Mouse (Mus musculus): ENCODE data around the gene Scarf2.

The Scarf2 gene

GRCm38 (mm10) chr16:17798321-17799180 lies 1.5 kb downstream of the Scarf2 start:
- DNase-seq (ENCODE audit: extremely low spot score, low read depth, low spot score), result no peak

DNA sequence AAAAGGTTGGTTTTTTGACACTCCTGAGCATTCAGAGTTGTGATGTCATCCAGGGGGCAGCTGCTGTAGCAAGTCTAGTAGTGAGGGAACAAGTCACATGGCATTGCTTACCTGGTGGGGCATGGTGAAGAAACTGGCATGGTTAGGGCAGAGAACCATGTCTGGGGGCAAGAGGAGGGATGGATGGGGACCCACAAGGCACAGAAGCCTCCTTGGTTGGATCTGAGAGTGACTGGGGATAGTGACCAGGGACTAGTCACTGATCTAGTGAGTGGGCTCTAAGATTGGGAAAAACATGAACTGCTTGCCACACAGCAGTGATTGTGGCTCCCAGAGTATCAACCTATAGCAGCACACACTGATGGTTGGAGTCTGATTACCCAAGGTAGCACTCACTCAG lies 2.5 kb downstream of the Scarf2 start:
- DNase-seq (ENCODE audit: extremely low spot score, low read depth, low spot score), result no peak

DNA sequence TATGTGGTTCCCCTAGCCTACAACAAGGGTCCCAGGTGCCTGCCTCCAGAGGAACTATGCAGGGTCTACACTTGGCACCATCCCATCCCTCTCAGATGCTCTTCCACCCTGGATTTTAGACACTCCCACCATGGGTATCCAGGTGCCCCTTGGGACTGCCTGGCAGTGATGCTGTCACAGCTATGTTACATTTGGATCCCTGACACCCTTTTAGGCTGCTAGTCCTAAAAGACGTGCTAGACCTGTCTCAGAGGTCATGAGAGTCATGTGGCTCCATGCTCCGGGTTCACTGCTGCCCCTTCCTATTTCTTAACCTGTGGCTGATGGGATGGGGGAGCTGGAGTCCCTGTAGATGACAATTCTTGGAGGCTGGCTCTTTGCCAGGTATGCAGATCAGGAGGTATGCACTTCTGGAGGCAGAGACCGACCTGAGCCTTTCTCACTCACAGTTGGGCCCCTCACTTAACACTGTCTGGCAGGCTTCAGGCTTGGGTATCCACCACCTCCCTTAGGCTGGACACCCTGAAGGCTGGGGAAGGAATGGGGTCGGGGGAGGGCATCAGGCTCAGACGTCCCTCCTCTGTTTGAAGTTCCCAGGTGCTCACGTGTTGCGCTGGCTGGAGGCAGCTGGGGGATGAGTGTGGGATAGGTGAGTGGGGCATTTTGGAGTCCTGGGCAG lies 4.8 kb downstream of the Scarf2 start:
- DNase-seq (ENCODE audit: extremely low spot score, low read depth, low spot score), result no peak

DNA sequence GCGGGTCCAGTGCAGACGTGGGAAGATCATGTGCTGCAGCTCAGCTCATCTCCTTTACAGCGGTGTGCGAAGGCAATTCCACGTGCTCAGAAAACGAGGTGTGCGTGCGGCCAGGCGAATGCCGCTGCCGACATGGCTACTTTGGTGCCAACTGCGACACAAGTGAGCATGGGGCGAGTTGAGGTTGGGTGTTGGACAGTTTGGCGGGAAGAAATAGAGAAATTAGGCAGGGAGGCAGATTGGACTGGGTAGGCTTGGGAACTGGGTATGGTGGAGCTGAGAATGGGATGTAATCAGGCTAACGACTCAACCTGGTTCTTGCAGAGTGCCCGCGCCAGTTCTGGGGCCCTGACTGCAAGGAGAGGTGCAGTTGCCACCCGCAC lies 5.4 kb downstream of the Scarf2 start:
- DNase-seq (ENCODE audit: extremely low spot score, low read depth, low spot score), result no peak

- DNase-seq (ENCODE audit: extremely low spot score, low read depth, low spot score), result no peak
Measured at GRCm38 (mm10) chr16:17802839-17803674, 6.0 kb downstream of the Scarf2 start.

GRCm38 (mm10) chr16:17803675-17804448 lies 6.8 kb downstream of the Scarf2 start:
- DNase-seq (ENCODE audit: extremely low spot score, low read depth, low spot score), result no peak

DNA sequence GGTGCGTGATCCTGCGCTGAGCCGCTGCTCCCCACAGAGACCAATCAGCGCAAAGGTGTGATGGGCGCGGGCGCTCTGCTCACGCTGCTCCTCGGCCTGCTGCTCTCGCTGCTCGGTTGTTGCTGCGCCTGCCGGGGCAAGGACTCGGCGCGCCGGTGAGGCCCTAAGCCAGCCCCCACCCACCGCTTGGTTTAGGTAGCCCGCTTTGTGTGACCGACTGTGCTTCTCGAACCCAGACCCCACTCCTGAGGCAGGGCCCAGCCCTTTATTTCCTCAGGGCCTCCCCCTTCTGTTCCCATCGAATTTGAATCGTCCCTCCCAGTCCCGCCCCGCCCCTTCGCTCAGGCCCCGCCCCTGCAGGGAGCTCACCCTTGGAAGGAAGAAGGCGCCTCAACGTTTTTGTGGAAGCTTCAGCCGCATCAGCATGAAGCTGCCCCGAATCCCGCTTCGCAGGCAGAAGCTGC lies 7.4 kb downstream of the Scarf2 start:
- DNase-seq (ENCODE audit: extremely low spot score, low read depth, low spot score), result no peak

GRCm38 (mm10) chr16:17804982-17805381 lies 7.9 kb downstream of the Scarf2 start:
- DNase-seq (ENCODE audit: extremely low spot score, low read depth, low spot score), result no peak

- no peak for DNase-seq (ENCODE audit: extremely low spot score, low read depth, low spot score)
Measured at GRCm38 (mm10) chr16:17806581-17807191, 9.6 kb downstream of the Scarf2 start.

- no peak for DNase-seq (ENCODE audit: extremely low spot score, low read depth, low spot score)
Measured at GRCm38 (mm10) chr16:17807192-17808009, 10.3 kb downstream of the Scarf2 start.

DNA sequence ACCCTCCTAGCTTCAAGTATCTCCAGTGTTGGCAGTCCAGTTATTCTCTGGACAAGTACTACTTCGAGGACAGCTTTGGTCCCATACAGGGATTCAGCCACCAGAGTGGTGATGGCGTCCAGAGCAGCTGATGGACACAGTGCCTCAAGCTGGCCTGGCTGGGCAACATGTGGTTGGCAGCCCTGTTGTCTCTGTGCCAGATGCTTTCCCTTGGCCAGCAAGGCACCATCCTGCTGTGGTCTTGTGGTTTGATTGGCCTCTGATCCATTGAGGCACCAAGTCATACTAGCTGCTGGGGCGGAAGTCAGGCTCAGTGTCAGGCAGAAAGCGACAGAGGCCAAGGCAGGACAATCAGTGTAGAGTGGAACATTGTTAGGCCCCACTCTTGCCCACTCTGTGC lies 12.0 kb downstream of the Scarf2 start:
- DNase-seq (ENCODE audit: extremely low spot score, low read depth, low spot score), result no peak

GRCm38 (mm10) chr16:17809711-17810110 lies 12.6 kb downstream of the Scarf2 start:
- DNase-seq (ENCODE audit: extremely low spot score, low read depth, low spot score), result peak; percentile 89

- DNase-seq (ENCODE audit: extremely low spot score, low read depth, low spot score), result no peak
Measured at GRCm38 (mm10) chr16:17812120-17812519, 15.0 kb downstream of the Scarf2 start.

GRCm38 (mm10) chr16:17813173-17813572 lies 16.1 kb downstream of the Scarf2 start:
- no peak for DNase-seq (ENCODE audit: extremely low spot score, low read depth, low spot score)

- no peak for DNase-seq (ENCODE audit: extremely low spot score, low read depth, low spot score)
Measured at GRCm38 (mm10) chr16:17815411-17816402, 18.6 kb downstream of the Scarf2 start.

GRCm38 (mm10) chr16:17816528-17816927 lies 19.4 kb downstream of the Scarf2 start:
- DNase-seq (ENCODE audit: extremely low spot score, low read depth, low spot score), result no peak

DNA sequence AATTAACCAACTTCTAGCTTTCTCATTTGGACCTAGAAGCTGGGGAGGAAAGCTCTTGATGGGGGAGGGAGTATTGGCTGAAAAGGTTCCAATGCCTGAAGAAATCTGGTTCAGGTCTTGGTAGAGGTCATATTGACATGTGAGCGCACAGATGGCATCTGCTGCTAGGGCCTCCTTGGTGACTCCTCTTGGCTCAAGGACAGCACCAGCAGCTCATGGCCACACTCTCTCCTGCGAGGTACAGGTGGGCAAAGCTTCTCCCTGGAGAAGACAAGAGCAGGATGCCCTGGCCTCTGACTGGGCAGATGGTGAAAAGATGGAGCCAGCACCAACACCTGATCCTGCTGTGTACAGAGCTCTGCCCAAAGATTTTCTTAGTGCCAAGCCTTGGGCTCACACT lies 29.4 kb downstream of the Scarf2 start:
- no peak for DNase-seq (ENCODE audit: extremely low spot score, low read depth, low spot score)

DNA sequence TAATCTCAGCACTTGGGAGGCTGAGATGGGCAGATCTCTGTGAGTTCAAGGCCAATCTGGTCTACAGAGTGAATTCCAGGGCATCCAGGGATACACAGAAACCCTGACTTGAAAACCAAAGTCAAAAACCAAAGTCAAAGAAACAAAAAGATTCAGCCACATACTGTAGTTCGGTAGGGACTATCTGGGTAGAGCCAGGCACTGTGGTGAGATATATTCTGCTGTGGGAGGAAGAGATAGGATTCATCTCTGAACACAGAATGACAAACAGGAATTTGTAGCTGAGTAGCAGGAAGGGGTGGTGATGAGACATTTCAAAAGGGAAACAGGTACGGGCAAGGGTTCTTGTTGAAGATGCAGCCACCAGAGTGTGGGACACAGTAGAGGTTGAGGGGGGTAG lies 31.1 kb downstream of the Scarf2 start:
- DNase-seq (ENCODE audit: extremely low spot score, low read depth, low spot score), result no peak

Data from hindlimb bud, embryonic 11.5 days (tissue).